Mouse (Mus musculus): Measurements from ENCODE around the gene Tcp11l2.

Gene Tcp11l2

DNA sequence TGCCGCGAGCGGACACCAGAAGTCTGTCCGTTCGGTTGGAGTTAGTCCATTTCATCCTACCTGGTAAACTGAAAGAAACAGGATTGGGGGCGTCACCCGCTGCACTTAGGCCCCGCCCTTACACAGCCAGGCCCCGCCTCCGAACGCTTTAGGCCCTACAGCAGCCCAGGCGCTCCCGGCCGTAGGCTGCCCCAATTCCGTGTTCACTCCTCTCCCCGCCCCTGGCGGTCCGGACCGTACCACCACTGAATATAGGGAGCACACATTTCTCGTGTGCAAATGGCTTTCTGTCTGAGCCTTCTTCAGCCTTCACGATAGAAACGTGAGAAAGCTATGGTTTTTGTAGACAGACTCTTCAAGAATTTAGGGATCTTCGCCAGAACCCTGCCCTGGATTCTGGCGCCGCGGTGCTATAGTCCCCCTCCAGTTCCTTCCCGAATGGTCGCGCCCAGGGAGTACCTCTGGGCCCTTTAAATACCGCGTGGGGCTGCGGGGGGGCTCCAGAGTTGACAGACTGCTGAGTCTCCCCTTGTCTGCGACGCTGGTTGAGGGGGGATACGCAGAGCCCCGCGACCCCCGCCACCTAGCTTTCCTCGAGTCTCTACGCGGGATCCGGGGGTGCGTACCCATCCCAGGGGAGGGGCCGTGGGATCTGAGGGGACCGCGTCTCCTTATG, at the start of gene Tcp11l2:
Gene Tcp11l2 (plus strand): TSS at position 232 of the 676 bp plus-strand sequence.
- DNase-seq (ENCODE audit: low spot score): peak; percentile 96

DNA sequence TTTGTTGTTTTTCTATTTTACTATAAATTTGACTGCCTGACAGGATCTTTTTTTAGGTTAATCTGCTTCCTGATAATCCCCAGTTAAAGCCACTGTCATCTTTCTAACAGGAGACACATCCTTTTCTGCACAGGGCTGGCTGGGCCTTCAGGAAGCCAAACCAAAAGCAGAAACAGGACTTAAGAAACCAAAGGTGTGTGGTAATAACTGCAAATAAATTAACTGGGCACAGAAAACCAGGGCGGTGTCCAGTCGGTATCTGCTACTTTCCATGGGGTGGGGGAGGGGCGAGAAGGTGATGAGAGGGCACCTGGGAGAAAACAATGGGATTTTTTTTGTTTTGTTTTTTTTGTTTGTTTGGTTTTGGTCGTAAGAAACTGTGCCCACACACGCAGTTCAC, 49.4 kb upstream of the Tcp11l2 start:
- no peak for DNase-seq (ENCODE audit: low spot score)

GRCm38 (mm10) chr10:84527631-84528030, 48.8 kb upstream of the Tcp11l2 start:
- DNase-seq (ENCODE audit: low spot score): no peak

GRCm38 (mm10) chr10:84530388-84530787, 46.0 kb upstream of the Tcp11l2 start:
- no peak for DNase-seq (ENCODE audit: low spot score)

GRCm38 (mm10) chr10:84531576-84531975, 44.9 kb upstream of the Tcp11l2 start:
- no peak for DNase-seq (ENCODE audit: low spot score)

DNA sequence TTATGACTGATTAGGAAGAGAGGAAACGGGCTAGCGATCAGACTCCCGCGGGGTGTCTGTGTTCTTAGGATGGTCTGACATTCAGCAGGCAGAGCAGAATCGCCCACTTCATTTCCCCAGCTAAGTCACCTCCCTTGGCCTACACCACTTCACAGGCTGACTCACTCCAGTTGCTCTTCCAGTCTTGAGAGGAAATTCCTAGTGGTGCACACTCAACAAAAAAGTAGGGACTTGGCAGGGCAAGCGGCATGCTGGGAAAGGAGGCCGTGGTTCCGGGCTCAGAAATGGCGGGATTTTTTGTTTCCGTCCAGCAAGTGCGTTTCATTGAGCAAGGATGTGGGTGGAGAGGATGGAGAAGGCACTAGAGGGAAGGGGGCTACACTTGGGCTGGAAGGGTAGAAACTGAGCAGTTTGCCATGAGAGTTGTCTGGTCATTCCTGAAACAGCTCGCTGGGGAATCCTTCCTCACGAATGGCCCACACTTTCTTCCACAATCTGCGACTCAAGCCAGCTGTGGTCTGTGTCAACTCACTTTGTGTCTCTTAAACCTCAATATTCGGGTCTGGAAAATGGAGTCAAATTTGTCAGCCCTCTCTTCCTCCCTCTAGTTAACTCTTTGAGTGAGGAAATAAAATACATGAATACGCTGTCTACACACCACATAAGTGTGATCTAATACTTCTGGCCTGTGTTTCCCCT, 44.1 kb upstream of the Tcp11l2 start:
- peak; percentile 29 for DNase-seq (ENCODE audit: low spot score)

DNA sequence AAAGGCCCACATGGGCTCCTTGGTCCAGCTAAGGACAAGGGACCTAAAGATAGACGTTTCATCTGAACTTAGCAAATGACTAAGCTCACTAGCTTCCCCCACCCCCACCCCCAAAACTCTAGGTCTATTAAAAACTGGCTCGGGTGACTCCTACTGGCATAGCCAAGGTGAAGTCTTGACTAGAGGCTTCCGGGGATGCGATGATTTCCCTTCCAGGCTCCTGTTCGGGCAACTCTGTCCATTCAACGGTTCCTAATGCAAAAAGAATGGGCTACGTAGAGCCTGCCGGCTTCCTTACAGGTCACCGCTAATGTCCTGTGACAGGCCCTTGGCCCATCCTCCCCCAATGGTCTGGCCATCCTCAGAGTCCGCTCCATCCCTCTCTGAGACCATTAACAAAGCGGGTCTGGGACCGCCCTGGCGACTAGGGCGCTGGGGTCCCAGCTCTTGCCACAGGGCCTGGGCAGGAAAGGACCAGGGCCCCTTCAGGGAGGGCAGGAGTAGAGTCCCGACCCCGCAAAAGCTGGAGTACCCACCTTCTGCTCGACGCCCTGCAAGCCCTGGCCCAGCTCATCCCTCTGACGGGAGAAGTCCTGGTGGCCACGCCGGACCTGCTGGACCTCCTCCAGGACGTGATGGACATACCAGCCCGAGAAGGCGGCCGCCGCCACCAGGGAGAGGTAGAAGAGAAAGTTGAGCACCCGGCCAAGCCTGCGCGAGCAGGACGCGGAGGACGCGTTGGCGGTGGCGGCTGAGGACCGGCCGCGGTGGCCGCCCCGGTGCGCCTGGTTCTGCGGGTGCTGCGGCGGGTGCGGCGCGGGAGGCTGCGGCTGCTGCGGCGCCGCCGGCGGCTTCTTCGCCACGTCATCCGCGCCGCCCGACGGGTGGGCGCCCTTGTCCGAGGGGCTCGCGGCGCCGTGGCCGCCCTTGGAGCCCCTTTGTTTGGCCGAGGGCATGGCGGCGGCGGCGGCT, 43.2 kb upstream of the Tcp11l2 start:
- DNase-seq (ENCODE audit: low spot score): peak; percentile 77

- peak; percentile 87 for DNase-seq (ENCODE audit: low spot score)
Observed at GRCm38 (mm10) chr10:84533912-84534671, 42.3 kb upstream of the Tcp11l2 start, which contains the start of gene Ckap4. TSS of gene Ckap4 (minus strand) at chr10:84534062.

DNA sequence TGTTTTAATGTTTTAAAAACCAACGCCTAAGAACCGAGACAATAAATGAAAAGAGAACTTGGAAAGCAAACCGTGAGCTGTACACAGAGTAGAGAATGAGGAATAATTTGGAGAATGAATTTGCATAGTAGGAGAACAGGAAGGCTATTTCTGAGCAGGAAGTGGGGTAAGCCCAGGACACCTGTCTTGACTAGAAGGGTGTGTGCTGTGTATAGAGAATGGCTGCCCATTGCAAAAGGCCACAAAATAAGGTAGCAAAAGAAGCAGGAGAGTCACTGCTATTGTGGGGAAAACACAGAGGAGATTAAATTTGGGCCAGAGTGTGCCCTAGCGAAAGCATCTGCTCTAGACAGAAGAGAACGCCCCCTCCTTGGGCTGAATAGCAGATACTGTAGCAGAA, 41.0 kb upstream of the Tcp11l2 start:
- DNase-seq (ENCODE audit: low spot score): no peak

GRCm38 (mm10) chr10:84535859-84536258, 40.6 kb upstream of the Tcp11l2 start:
- DNase-seq (ENCODE audit: low spot score): no peak

DNA sequence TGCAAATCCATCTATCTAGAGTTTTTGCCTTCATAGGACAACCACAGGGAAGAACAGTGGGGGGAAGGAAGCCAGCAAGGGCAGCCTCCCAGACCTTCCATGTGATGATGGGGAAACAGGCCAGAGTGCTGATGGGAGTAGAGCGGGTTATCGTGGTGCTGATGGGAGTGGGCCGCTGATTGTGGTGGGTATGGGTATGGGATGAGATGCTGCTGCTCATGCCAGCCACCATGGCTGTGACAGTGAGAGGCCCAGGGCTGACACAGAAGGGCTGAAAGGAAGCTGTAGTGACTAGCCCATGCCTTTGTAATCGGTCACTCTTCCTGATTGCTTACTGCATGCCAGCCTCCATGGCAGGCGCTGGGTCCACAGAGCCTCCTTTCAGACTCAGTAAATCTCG, 36.8 kb upstream of the Tcp11l2 start:
- DNase-seq (ENCODE audit: low spot score): no peak

DNA sequence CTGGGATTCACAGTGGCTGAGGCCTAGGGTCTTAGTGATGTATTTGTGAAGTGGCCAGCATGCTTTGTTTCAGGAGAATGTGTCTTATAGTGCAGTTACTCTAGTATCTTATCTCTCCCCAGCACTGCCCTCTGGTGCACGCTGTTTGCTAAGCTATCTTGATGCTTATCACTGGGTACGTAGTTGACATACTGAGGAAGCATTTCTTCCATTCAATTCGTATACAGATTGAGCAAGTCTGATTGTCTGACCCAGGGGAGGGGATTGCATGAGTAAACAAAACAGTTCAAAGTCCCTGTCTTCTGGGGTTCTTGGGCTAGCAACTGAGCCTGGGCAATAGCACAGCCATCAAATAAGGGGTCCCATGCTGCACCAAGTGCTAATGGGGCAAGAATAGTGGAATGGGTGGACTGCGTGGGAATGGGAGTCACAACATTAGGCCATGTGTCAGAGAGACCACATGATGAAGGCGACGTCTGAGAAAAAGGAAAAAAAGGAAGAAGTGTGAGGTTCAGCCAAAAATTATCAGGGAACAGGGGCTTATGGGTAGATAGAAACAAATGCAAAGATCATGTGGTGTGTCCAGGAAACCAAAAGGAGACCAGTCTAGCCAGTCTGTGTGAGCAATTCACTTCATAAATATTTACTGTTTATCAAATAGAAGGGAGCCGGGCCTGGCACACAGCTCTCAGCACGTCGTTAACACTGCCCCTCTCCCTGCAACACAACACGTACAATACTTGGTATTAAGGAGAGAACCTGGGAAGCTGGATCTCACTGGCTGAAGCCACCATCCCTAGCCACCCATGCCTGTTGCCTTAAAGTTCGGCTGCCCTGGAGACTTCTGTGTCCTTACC, 33.4 kb upstream of the Tcp11l2 start:
- DNase-seq (ENCODE audit: low spot score): no peak

- DNase-seq (ENCODE audit: low spot score): no peak
Observed at GRCm38 (mm10) chr10:84544841-84545610, 31.4 kb upstream of the Tcp11l2 start.

DNA sequence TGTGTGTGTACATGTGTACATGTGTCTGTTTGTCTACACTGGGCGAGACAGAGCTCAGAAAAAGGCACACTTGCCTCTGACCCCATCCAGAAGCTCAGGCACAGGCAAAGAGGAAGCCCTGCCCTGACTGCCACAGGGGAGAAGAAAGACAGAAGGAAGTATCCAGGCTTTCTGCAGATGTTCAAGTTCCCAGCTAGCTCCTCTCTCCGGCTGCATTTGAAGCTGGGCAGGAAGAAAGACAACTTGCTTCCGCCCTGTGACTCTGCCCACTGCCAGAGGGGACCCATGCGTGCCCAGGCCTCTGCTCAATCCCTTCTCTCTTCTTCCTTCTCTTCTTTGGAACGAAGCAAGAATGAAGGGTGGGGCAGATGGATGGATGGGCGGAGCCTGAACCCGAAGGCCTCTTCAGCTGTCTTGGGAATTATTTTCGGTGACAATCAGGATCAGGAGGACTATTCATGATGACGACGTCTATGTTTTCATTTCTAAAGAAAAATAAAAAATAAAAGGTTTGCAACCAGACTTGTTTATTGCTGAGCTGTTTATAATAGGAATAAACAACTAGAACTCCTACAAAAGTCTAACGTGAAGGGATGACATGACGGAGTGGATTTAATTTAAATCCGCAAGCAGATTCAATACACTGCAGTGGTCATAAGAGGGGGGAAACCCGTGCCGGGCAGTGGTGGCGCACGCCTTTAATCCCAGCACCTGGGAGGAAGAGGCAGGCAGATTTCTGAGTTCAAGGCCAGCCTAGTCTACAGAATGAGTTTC, 27.1 kb upstream of the Tcp11l2 start:
- no peak for DNase-seq (ENCODE audit: low spot score)

DNA sequence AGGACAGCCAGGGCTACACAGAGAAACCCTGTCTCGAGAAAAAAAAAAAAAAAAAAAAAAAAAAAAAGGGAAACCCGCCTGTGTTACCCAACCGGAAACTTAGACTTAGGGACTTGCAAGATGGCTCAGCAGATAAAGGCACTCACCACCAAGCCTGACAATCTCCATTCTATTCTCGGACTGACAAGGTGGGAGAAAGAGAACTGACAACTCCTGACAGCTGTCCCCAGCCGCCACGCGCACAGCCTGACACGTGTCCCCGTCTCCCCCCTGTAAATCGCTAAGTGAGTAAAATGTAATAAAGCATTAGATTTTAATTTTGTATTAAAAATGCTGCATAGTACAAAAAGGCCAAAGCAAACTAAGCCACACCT, 26.5 kb upstream of the Tcp11l2 start:
- no peak for DNase-seq (ENCODE audit: low spot score)

DNA sequence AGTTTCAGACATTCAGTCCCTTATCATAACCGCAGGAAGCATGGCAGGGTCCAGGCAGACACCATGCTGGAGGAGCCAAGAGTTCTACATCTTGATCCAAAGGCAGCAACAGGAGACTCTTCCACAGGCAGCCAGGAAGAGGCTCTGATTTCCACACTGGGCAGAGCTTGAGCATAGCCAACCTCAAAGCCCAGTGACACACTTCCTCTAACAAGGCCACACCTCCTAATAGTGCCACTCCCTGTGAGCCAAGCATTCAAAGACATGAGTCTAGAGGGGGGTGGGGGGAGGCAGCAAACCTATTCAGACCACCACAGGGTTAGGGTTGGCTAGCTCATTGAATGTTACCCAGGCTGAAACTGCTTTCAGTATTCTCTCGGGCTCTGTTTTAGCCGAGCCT, 24.6 kb upstream of the Tcp11l2 start:
- DNase-seq (ENCODE audit: low spot score): no peak

- no peak for DNase-seq (ENCODE audit: low spot score)
Observed at GRCm38 (mm10) chr10:84552477-84552876, 23.9 kb upstream of the Tcp11l2 start.

GRCm38 (mm10) chr10:84554291-84555009, 22.0 kb upstream of the Tcp11l2 start:
- peak; percentile 22 for DNase-seq (ENCODE audit: low spot score)

DNA sequence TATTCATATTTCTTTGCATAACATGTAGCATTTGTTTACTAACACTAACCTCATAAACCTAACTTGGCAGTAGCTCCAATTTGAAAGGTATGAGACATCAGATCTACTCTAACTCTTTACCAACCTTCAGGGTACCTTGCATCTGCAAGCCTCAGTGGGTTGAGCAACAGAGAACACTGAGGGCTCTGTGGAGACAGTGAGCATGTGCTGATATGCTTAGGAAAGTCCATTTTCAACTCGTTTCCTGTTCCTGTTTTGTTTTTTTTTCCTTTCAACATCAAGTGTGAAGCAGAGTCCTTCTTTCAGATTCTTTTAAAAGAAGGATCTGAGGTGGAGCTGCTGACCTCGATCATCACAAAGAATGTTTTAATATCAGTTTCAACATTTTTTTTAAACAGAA, 20.3 kb upstream of the Tcp11l2 start:
- no peak for DNase-seq (ENCODE audit: low spot score)

Data from embryo, embryonic 10.5 days (tissue).